Mouse (Mus musculus): ENCODE measurements around the gene Golga3. TPM values are rescaled to one million over a fixed set of nuclear protein-coding genes. Genes with fewer than 3 reads are reported as not detected.

Golga3 gene
- 22.5 and 22.7 TPM in 2 replicates for polyA plus RNA-seq (2015; fragmentation: Nextera tagmentation; extraction: Ambion mirVana)

GRCm38 (mm10) chr5:110176362-110177020 lies at the start of gene Golga3:
TSS of gene Golga3 (plus strand) at chr5:110176701.
- under 1% methylated on average over 41 of the region's 41 CpGs for WGBS
- peaks cover 17% of the 10 kb centered on the region for H3K4me1 ChIP-seq (replicated peaks)
- peaks cover 14% of the 10 kb centered on the region for H3K36me3 ChIP-seq
- H3K27ac ChIP-seq, result peak within 1 kb of the TSS; percentile 74
- peak within 1 kb of the TSS; percentile 92 for H3K4me3 ChIP-seq (replicated peaks)
- peak within 1 kb of the TSS; percentile 89 for H3K9ac ChIP-seq (replicated peaks)
- peak; percentile 98 for ATAC-seq
- H3K27me3 ChIP-seq, result no peaks in the 10 kb centered on the region
- no peaks in the 10 kb centered on the region for H3K9me3 ChIP-seq
- peak within 1 kb of the TSS; percentile 93 for H3K4me2 ChIP-seq (replicated peaks)

GRCm38 (mm10) chr5:110135293-110136086 lies 41.0 kb upstream of the Golga3 start, which contains the start of gene Chfr:
TSS of gene Chfr (plus strand) at chr5:110135842.
- H3K27ac ChIP-seq, result peak within 1 kb of the TSS; percentile 76
- H3K9ac ChIP-seq (replicated peaks), result peak within 1 kb of the TSS; percentile 93
- peak; percentile 99 for ATAC-seq
- 4% methylated on average over 46 of the region's 46 CpGs for WGBS
- H3K36me3 ChIP-seq, result peaks cover 29% of the 10 kb centered on the region
- H3K9me3 ChIP-seq, result no peaks in the 10 kb centered on the region
- peak within 1 kb of the TSS; percentile 76 for H3K4me3 ChIP-seq (replicated peaks)
- H3K4me2 ChIP-seq (replicated peaks), result peak within 1 kb of the TSS; percentile 72
- H3K27me3 ChIP-seq, result no peaks in the 10 kb centered on the region
- H3K4me1 ChIP-seq (replicated peaks), result peaks cover 12% of the 10 kb centered on the region

GRCm38 (mm10) chr5:110136087-110136464 lies 40.4 kb upstream of the Golga3 start:
- peak overlapping the region; percentile 76 for H3K4me3 ChIP-seq (replicated peaks)
- ATAC-seq, result peak; percentile 61; the same call in 1 of the 2 replicates
- no peaks in the 10 kb centered on the region for H3K9me3 ChIP-seq
- no peaks in the 10 kb centered on the region for H3K27me3 ChIP-seq
- H3K36me3 ChIP-seq, result peaks cover 29% of the 10 kb centered on the region
- H3K9ac ChIP-seq (replicated peaks), result peak overlapping the region; percentile 93
- H3K4me1 ChIP-seq (replicated peaks), result peaks cover 12% of the 10 kb centered on the region
- 8% methylated on average over 18 of the region's 18 CpGs for WGBS
- peak overlapping the region; percentile 72 for H3K4me2 ChIP-seq (replicated peaks)
- H3K27ac ChIP-seq, result peak overlapping the region; percentile 76

GRCm38 (mm10) chr5:110137816-110138215 lies 38.7 kb upstream of the Golga3 start:
- Histone ChIP-seq H3K27ac (no peak overlapping the region), H3K4me2 (replicated peaks) (no peak overlapping the region), H3K27me3 (no peaks in the 10 kb centered on the region), H3K9ac (replicated peaks) (no peak overlapping the region), H3K4me1 (replicated peaks) (peaks cover 12% of the 10 kb centered on the region), H3K4me3 (replicated peaks) (no peak overlapping the region), H3K36me3 (peaks cover 40% of the 10 kb centered on the region), H3K9me3 (no peaks in the 10 kb centered on the region)
- no peak for ATAC-seq
- WGBS, result 95% methylated on average over 3 of the region's 3 CpGs

DNA sequence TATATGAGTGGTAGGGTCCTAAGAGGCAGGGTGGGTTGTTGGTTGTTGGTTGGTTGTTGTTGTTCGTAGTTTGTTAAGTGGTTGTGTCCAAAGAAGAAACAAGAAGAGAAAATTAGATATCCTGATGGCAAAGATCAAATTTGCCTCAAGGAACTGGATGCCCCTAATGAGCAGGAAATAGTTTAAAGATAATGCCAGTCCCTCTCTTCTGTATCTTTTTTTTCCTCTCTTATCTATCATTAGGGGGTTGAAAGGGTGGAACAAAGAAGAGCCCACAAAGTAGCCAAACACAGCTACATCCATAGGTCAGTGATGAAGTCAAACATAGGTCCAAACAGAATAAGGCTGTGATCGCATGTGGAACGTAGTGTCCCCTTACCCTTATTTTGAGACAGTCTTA lies 37.2 kb upstream of the Golga3 start:
- 97% methylated on average over 3 of the region's 3 CpGs for WGBS
- Histone ChIP-seq H3K27me3 (no peaks in the 10 kb centered on the region), H3K36me3 (peaks cover 53% of the 10 kb centered on the region), H3K9me3 (no peaks in the 10 kb centered on the region), H3K4me1 (replicated peaks) (peaks cover 12% of the 10 kb centered on the region), H3K9ac (replicated peaks) (no peak overlapping the region), H3K4me3 (replicated peaks) (no peak overlapping the region), H3K27ac (no peak overlapping the region), H3K4me2 (replicated peaks) (no peak overlapping the region)
- ATAC-seq, result no peak

DNA sequence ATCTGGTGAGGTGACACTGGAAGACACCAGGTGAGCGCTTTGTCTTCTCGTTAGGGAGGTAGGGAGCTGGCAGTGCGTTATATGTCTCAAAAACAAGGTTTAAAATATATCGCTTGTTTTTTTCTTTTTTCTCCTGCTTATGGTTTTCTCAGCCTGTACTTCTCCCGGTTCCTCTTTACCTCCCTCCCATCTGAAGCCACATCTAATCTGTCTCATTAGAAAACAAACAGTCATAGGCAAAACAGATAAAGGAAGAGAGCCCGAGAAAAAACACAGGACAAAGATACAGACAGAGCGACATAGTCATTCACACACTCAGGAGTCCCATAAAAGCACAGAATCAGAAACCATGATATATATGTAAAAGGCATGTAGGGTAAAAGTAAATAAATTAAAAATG lies 36.1 kb upstream of the Golga3 start:
- Histone ChIP-seq H3K27ac (no peak overlapping the region), H3K4me3 (replicated peaks) (no peak overlapping the region), H3K27me3 (no peaks in the 10 kb centered on the region), H3K4me1 (replicated peaks) (peaks cover 12% of the 10 kb centered on the region), H3K9ac (replicated peaks) (no peak overlapping the region), H3K9me3 (no peaks in the 10 kb centered on the region), H3K4me2 (replicated peaks) (no peak overlapping the region), H3K36me3 (peaks cover 63% of the 10 kb centered on the region)
- ATAC-seq, result no peak
- 92% methylated on average over 7 of the region's 7 CpGs for WGBS

DNA sequence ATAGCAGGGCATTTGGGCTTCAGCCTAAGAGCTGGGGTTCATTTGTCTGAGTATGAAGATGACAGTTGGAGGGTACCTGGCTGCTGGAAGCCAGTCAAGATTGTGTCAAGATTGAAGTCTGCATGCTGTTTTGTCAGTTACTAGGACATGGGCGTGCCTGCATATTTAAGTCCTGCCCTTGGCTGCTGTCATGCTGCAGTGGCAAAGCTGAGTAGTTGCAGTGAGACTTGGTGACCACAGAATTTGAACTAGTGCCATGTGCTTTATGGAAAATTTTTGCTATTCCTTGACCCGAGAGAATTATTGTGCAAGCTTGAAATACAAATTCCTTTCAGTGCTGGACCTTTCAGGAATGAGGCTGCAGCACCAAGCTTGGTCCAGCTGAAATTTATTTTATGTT lies 34.2 kb upstream of the Golga3 start:
- ATAC-seq, result no peak
- Histone ChIP-seq H3K9ac (replicated peaks) (no peak overlapping the region), H3K4me3 (replicated peaks) (no peak overlapping the region), H3K36me3 (peaks cover 80% of the 10 kb centered on the region), H3K27ac (no peak overlapping the region), H3K4me1 (replicated peaks) (peaks cover under 1% of the 10 kb centered on the region; the same call in 1 of the 2 replicates), H3K4me2 (replicated peaks) (no peak overlapping the region), H3K27me3 (no peaks in the 10 kb centered on the region), H3K9me3 (no peaks in the 10 kb centered on the region)
- 91% methylated on average over 2 of the region's 2 CpGs for WGBS

GRCm38 (mm10) chr5:110143007-110143406 lies 33.5 kb upstream of the Golga3 start:
- peaks cover 85% of the 10 kb centered on the region for H3K36me3 ChIP-seq

GRCm38 (mm10) chr5:110169374-110169773 lies 7.1 kb upstream of the Golga3 start:
- H3K27me3 ChIP-seq, result no peaks in the 10 kb centered on the region
- no peak overlapping the region for H3K27ac ChIP-seq
- H3K36me3 ChIP-seq, result peaks cover 76% of the 10 kb centered on the region
- no peak overlapping the region for H3K4me2 ChIP-seq (replicated peaks)
- no peaks in the 10 kb centered on the region for H3K4me1 ChIP-seq (replicated peaks)
- H3K9ac ChIP-seq (replicated peaks), result no peak overlapping the region
- no peaks in the 10 kb centered on the region for H3K9me3 ChIP-seq
- WGBS, result 98% methylated on average over 4 of the region's 4 CpGs
- ATAC-seq, result no peak
- H3K4me3 ChIP-seq (replicated peaks), result no peak overlapping the region

More at GRCm38 (mm10) chr5:110143007-110143406, 33.5 kb upstream of the Golga3 start:
- Histone ChIP-seq H3K4me1 (replicated peaks) (no peaks in the 10 kb centered on the region), H3K4me2 (replicated peaks) (no peak overlapping the region), H3K27me3 (no peaks in the 10 kb centered on the region), H3K9ac (replicated peaks) (no peak overlapping the region), H3K4me3 (replicated peaks) (no peak overlapping the region), H3K27ac (no peak overlapping the region), H3K9me3 (no peaks in the 10 kb centered on the region)
- ATAC-seq, result no peak
- 91% methylated on average over 5 of the region's 5 CpGs for WGBS

DNA sequence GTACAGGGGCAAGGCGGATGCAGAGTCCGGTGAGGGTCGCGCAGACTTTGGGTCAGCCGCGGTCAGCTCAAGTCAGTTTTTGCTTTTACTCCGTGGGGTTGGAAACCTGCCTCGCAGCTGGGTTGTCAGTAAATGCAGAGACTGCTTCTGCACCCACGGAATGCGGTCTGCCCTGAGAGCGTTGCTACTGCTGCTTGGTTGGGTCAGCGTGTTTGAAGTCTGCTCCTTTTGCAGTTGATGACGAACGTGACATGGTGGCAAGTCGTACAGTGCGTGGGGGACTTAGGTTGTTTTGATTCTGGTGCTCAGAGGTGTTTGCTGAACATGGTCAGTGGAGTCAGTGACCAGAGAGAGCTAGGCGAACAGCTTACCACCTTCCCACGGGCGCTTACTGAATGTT lies 520 bp downstream of the Golga3 start:
- peak; percentile 57 for ATAC-seq
- Histone ChIP-seq H3K27me3 (no peaks in the 10 kb centered on the region), H3K27ac (peak overlapping the region; percentile 74), H3K4me3 (replicated peaks) (peak overlapping the region; percentile 92), H3K9ac (replicated peaks) (peak overlapping the region; percentile 89), H3K9me3 (no peaks in the 10 kb centered on the region), H3K36me3 (peaks cover 15% of the 10 kb centered on the region), H3K4me2 (replicated peaks) (peak overlapping the region; percentile 93), H3K4me1 (replicated peaks) (peaks cover 17% of the 10 kb centered on the region)
- WGBS, result 5% methylated on average over 19 of the region's 19 CpGs

DNA sequence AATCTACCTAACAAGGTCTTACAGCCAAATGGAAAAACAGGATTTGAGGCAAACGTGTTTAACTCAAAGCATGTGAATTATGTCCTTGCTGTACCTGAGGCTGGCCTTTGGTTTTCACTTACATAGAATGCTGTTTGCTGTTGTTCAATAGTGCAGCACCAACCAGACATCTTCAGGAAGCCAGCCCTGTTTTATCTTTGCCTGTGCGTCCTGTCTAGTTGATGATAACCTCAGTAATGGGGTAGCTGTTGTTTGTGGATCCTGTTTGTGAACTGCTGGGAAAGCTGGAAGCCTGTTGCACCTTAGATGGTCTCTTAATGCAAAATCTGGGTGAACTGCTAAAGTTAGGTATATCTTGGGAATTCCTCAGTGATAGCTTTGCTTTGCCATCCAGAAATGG lies 2.1 kb downstream of the Golga3 start:
- H3K36me3 ChIP-seq, result peaks cover 19% of the 10 kb centered on the region
- no peaks in the 10 kb centered on the region for H3K27me3 ChIP-seq
- 87% methylated on average over 2 of the region's 2 CpGs for WGBS
- H3K9ac ChIP-seq (replicated peaks), result no peak overlapping the region
- no peak overlapping the region for H3K4me2 ChIP-seq (replicated peaks)
- no peaks in the 10 kb centered on the region for H3K9me3 ChIP-seq
- ATAC-seq, result no peak
- no peak overlapping the region for H3K4me3 ChIP-seq (replicated peaks)
- H3K4me1 ChIP-seq (replicated peaks), result peaks cover 17% of the 10 kb centered on the region
- no peak overlapping the region for H3K27ac ChIP-seq

DNA sequence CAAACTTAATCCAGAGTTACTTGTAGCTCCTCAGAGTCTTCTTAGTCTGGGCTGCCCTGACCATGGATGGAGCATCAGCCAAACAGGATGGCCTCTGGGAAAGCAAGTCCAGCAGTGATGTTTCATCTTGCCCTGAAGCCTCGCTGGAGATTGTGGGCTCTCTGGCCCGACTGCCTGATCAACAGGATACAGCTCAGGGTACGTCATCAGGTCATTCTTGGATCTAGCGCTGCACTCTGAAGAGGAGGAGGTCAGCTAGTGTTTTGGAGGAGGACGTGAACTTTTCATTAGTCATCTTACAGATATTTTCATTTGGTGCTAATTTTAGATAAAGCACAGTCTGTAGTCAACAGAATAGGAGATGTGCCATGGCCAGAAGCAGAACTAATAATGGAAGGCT lies 5.2 kb downstream of the Golga3 start:
- peaks cover 42% of the 10 kb centered on the region for H3K36me3 ChIP-seq
- H3K9me3 ChIP-seq, result no peaks in the 10 kb centered on the region
- peaks cover 14% of the 10 kb centered on the region for H3K4me1 ChIP-seq (replicated peaks)
- H3K27me3 ChIP-seq, result no peaks in the 10 kb centered on the region
- no peak overlapping the region for H3K27ac ChIP-seq
- H3K4me3 ChIP-seq (replicated peaks), result no peak overlapping the region
- no peak overlapping the region for H3K4me2 ChIP-seq (replicated peaks)
- ATAC-seq, result no peak
- no peak overlapping the region for H3K9ac ChIP-seq (replicated peaks)
- 96% methylated on average over 5 of the region's 5 CpGs for WGBS
